Mouse (Mus musculus) lung, embryonic 16.5 days (tissue): ENCODE data around the gene Gm28490. TPM values are rescaled to one million over a fixed set of nuclear protein-coding genes. Genes with fewer than 3 reads are reported as not detected.
"Not testable (repeated sequence)": the region's sequence is repeated elsewhere in the genome, so short reads cannot be mapped to it uniquely, and the experiment has no call there.

Source experiments
- ATAC-seq: fragments of 200-750 bp; cut with Nextera tagmentation; 2 replicates; pipeline ENCODE4 v1.8.0; 2017; ENCODE audit warnings: low read depth, mild to moderate bottlenecking, moderate library complexity
- H3K27ac ChIP-seq: fragments of 300-500 bp; sonication (generic); 2 replicates; pipeline ENCODE4 v1.5.1; 2014; ENCODE audit warnings: mild to moderate bottlenecking, control low read depth, low read length
- H3K27me3 ChIP-seq: fragments of 300-500 bp; sonication (generic); 2 replicates; pipeline ENCODE4 v1.6.1; 2014; ENCODE audit warnings: low read depth, low read length, mixed read lengths; ENCODE audit not compliant: control insufficient read depth, insufficient read depth
- H3K36me3 ChIP-seq: fragments of 300-500 bp; sonication (generic); 2 replicates; pipeline ENCODE4 v1.6.1; 2014; ENCODE audit warnings: low read length; ENCODE audit not compliant: control insufficient read depth, insufficient read depth
- H3K4me1 ChIP-seq: fragments of 300-500 bp; sonication (generic); replicated peaks from 2 replicates; pipeline ENCODE4 v1.6.1; 2014; ENCODE audit warnings: low read length, mixed read lengths; ENCODE audit not compliant: control insufficient read depth, insufficient read depth
- H3K4me2 ChIP-seq: fragments of 300-500 bp; sonication (generic); 2 replicates; pipeline ENCODE4 v1.6.1; 2014; ENCODE audit warnings: low read depth, low read length, control low read depth
- H3K4me3 ChIP-seq: fragments of 300-500 bp; sonication (generic); 2 replicates; pipeline ENCODE4 v1.5.1; 2014; ENCODE audit warnings: mild to moderate bottlenecking, low read length, control low read depth
- H3K9ac ChIP-seq: fragments of 300-500 bp; sonication (generic); 2 replicates; pipeline ENCODE4 v1.6.1; 2014; ENCODE audit warnings: low read length, control low read depth
- H3K9me3 ChIP-seq: fragments of 300-500 bp; sonication (generic); 2 replicates; pipeline ENCODE4 v1.6.1; 2016; ENCODE audit warnings: low read length; ENCODE audit not compliant: control insufficient read depth
- WGBS: fragments of 180-500 bp; shearing (Covaris S2); extraction: QIAGEN DNeasy Blood & Tissue Kit; methylation state at CpG from one replicate; pipeline ENCODE4 v1.1.7; 2014; 5-methylcytosine and 5-hydroxymethylcytosine counted together
- polyA plus RNA-seq: library from polyadenylated mRNA; unstranded; fragments of >200 nt; fragmentation: Nextera tagmentation; extraction: Ambion mirVana; gene quantifications from 2 replicates; pipeline ENCODE4 v1.2.1, GENCODE M21; 2015

Gene Gm28490
- not detected in 2 replicates for polyA plus RNA-seq

DNA sequence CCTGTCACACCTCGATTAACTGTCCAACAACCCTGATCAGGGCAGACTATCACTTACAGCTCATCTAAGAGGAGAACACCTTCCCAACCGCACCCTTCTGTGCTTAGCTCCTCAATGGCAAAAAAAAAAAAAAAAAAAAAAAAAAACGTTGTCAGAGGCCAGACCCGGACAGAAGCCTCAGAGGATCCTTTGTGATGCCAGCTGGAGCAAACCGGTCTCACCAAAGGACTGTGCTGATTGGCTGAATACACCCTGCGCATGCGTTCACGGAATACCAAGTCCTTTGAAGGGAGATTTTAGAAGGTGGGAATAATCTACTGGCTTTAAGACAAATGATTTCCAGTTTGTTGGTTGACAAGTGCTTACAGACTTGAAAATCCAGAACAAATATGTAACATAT is at the start of gene Gm28490:
Gene Gm28490 (minus strand): TSS at position 101 of the 400 bp plus-strand sequence.
- not testable (repeated sequence) for ATAC-seq, H3K4me3 ChIP-seq
- no CpG with 5 or more reads among the region's 8 CpGs for WGBS

More for the DNA sequence above, at the start of gene Gm28490:
- H3K36me3 ChIP-seq, H3K27ac ChIP-seq, H3K9ac ChIP-seq, H3K4me1 ChIP-seq, H3K4me2 ChIP-seq, H3K9me3 ChIP-seq, H3K27me3 ChIP-seq: not testable (repeated sequence)
